Mouse (Mus musculus) intestine, embryonic 15.5 days (tissue): ENCODE results near the gene Foxk1. TPM values are rescaled to one million over a fixed set of nuclear protein-coding genes. Genes with fewer than 3 reads are reported as not detected.

ENCODE experiments used
- ATAC-seq: fragments of 200-750 bp; cut with Nextera tagmentation; 2 replicates; pipeline ENCODE4 v1.8.0; 2017; ENCODE audit warnings: moderate TSS enrichment, moderate library complexity
- H3K27ac ChIP-seq: fragments of 300-500 bp; sonication (generic); 2 replicates; pipeline ENCODE4 v1.5.1; 2015; ENCODE audit warnings: mild to moderate bottlenecking, inconsistent platforms
- H3K27me3 ChIP-seq: fragments of 300-500 bp; sonication (generic); replicated peaks from 2 replicates; pipeline ENCODE4 v1.6.1; 2015; ENCODE audit warnings: inconsistent platforms
- H3K36me3 ChIP-seq: fragments of 300-500 bp; sonication (generic); 2 replicates; pipeline ENCODE4 v1.6.1; 2015; ENCODE audit warnings: inconsistent platforms
- H3K4me1 ChIP-seq: fragments of 300-500 bp; sonication (generic); replicated peaks from 2 replicates; pipeline ENCODE4 v1.6.1; 2015; ENCODE audit warnings: inconsistent platforms
- H3K4me2 ChIP-seq: fragments of 300-500 bp; sonication (generic); replicated peaks from 2 replicates; pipeline ENCODE4 v1.6.1; 2015; ENCODE audit warnings: mild to moderate bottlenecking, inconsistent platforms
- H3K4me3 ChIP-seq: fragments of 300-500 bp; sonication (generic); replicated peaks from 2 replicates; pipeline ENCODE4 v1.5.1; 2015; ENCODE audit warnings: inconsistent platforms
- H3K9ac ChIP-seq: fragments of 300-500 bp; sonication (generic); 2 replicates; pipeline ENCODE4 v1.6.1; 2015; ENCODE audit warnings: inconsistent platforms
- H3K9me3 ChIP-seq: fragments of 300-500 bp; sonication (generic); 2 replicates; pipeline ENCODE4 v1.6.1; 2016; ENCODE audit warnings: inconsistent platforms
- WGBS: fragments of 180-500 bp; shearing (Covaris S2); methylation state at CpG from one replicate; pipeline ENCODE4 v1.1.7; 2015; 5-methylcytosine and 5-hydroxymethylcytosine counted together
- polyA plus RNA-seq: library from polyadenylated mRNA; unstranded; fragments of >200 nt; fragmentation: Nextera tagmentation; extraction: Ambion mirVana; gene quantifications from 2 replicates; pipeline ENCODE4 v1.2.1, GENCODE M21; 2015

The Foxk1 gene
- polyA plus RNA-seq, 1 experiment from 2014 or later, result 5.3 TPM

GRCm38 (mm10) chr5:142458791-142459557 is 57.7 kb downstream of the Foxk1 start:
- Histone ChIP-seq H3K27ac (no peak overlapping the region), H3K4me3 (no peak overlapping the region), H3K4me1 (peaks cover 5% of the 10 kb centered on the region; the same call in 1 of the 2 replicates), H3K9me3 (no peaks in the 10 kb centered on the region), H3K9ac (no peak overlapping the region; the same call in 1 of the 2 replicates), H3K36me3 (peaks cover 22% of the 10 kb centered on the region), H3K27me3 (no peaks in the 10 kb centered on the region), H3K4me2 (no peak overlapping the region)
- ATAC-seq, result no peak
- 83% methylated on average over 17 of the region's 17 CpGs for WGBS

DNA sequence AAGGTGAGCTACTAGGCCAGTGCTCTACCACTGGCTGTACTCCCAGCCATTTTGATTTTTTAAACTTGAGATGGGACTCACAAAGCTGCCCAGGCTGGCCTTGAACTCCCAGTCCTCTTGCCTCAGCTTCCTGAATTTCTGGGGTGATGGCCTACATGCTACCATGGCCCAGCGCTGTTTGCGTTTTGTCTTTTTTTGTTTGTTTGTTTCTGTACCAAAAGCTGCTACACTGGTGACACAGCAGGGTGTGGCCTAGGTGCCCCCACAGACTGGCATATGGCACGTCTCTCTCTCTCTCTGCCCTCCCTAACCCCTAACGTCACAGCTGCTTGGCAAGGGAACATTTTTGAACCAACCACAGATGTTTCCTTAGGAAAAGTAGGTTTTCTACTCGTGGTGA is 58.5 kb downstream of the Foxk1 start:
- no peak overlapping the region for H3K4me3 ChIP-seq

DNA sequence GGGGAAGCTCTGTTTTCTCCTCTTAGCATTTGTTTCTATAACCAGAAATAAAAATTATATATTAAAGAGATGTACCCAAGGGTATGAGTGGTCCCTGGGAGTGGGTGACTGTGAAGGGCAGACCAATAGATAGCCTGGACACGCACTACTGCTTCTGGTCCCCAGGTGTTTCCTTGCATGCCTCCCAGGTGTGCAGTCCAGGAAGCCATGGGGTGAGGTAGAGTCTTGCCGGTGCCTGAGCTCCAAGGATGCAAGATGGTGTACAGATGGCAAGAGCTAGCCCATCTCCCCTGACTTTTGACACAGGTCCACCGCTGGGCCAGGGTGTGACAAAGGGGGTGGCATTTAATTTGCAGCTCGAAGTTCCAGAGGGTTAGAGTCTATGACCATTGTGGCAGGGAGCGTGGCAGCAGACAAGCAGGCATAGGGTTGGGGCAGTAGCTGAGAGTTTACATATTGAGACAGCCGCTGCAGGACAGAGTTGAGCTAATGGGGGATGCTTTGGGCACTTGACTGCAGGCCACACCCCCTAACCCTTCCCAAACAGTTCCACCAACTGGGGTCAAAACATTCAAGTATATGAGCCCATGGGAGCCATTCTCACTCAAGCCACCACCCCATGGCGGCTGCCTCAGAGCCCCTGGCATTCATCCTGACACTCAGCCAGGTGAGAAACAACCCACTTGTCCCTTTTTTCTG is 60.8 kb downstream of the Foxk1 start:
- H3K27ac ChIP-seq, result no peak overlapping the region
- H3K9ac ChIP-seq, result no peak overlapping the region
- H3K4me2 ChIP-seq, result no peak overlapping the region
- H3K9me3 ChIP-seq, result no peaks in the 10 kb centered on the region
- WGBS, result 94% methylated on average over 7 of the region's 7 CpGs
- peaks cover 4% of the 10 kb centered on the region; the same call in 1 of the 2 replicates for H3K36me3 ChIP-seq
- H3K27me3 ChIP-seq, result no peaks in the 10 kb centered on the region
- peaks cover 13% of the 10 kb centered on the region; the same call in 1 of the 2 replicates for H3K4me1 ChIP-seq
- H3K4me3 ChIP-seq, result no peak overlapping the region
- ATAC-seq, result no peak

More for the DNA sequence above, 58.5 kb downstream of the Foxk1 start:
- Histone ChIP-seq H3K36me3 (peaks cover 14% of the 10 kb centered on the region), H3K27ac (no peak overlapping the region), H3K4me1 (peaks cover 10% of the 10 kb centered on the region; the same call in 1 of the 2 replicates), H3K27me3 (no peaks in the 10 kb centered on the region), H3K4me2 (no peak overlapping the region), H3K9ac (no peak overlapping the region), H3K9me3 (no peaks in the 10 kb centered on the region)
- no peak for ATAC-seq
- 75% methylated on average over 5 of the region's 5 CpGs for WGBS

GRCm38 (mm10) chr5:142462641-142462948 is 61.3 kb downstream of the Foxk1 start:
- no peak overlapping the region for H3K27ac ChIP-seq
- no peak for ATAC-seq
- peaks cover 13% of the 10 kb centered on the region; the same call in 1 of the 2 replicates for H3K4me1 ChIP-seq
- H3K27me3 ChIP-seq, result no peaks in the 10 kb centered on the region
- no peak overlapping the region for H3K4me2 ChIP-seq
- no peaks in the 10 kb centered on the region for H3K9me3 ChIP-seq
- no peak overlapping the region for H3K4me3 ChIP-seq
- no peak overlapping the region for H3K9ac ChIP-seq
- no peaks in the 10 kb centered on the region; the same call in 1 of the 2 replicates for H3K36me3 ChIP-seq
- 90% methylated on average over 2 of the region's 2 CpGs for WGBS

DNA sequence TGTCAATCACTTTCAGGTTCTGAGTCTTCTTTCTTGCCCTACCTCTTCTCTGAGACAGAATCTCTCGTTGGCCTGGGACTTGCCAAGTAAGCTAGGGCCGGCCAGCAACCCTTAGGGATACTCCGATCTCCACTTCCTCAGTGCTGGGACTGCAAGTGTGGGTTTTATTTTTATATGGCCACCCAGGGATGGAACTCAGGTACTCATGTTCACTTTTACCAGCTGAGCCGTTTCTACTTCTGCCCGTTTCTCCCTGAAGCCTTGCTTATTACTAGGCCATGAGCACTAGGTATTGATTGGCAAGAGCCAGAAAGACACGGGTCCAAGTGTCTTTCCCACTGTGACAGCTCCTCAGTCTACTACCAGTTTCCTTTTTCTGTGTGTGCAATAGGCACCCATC is 61.7 kb downstream of the Foxk1 start:
- peak overlapping the region; percentile 78; the same call in 1 of the 2 replicates for H3K4me3 ChIP-seq
- no peaks in the 10 kb centered on the region for H3K27me3 ChIP-seq
- H3K27ac ChIP-seq, result peak overlapping the region; percentile 84
- H3K36me3 ChIP-seq, result no peaks in the 10 kb centered on the region; the same call in 1 of the 2 replicates
- peak overlapping the region; percentile 80 for H3K4me2 ChIP-seq
- ATAC-seq, result peak; percentile 8; the same call in 1 of the 2 replicates
- 83% methylated on average over 6 of the region's 6 CpGs for WGBS
- H3K4me1 ChIP-seq, result peaks cover 13% of the 10 kb centered on the region; the same call in 1 of the 2 replicates
- H3K9ac ChIP-seq, result no peak overlapping the region
- no peaks in the 10 kb centered on the region for H3K9me3 ChIP-seq

DNA sequence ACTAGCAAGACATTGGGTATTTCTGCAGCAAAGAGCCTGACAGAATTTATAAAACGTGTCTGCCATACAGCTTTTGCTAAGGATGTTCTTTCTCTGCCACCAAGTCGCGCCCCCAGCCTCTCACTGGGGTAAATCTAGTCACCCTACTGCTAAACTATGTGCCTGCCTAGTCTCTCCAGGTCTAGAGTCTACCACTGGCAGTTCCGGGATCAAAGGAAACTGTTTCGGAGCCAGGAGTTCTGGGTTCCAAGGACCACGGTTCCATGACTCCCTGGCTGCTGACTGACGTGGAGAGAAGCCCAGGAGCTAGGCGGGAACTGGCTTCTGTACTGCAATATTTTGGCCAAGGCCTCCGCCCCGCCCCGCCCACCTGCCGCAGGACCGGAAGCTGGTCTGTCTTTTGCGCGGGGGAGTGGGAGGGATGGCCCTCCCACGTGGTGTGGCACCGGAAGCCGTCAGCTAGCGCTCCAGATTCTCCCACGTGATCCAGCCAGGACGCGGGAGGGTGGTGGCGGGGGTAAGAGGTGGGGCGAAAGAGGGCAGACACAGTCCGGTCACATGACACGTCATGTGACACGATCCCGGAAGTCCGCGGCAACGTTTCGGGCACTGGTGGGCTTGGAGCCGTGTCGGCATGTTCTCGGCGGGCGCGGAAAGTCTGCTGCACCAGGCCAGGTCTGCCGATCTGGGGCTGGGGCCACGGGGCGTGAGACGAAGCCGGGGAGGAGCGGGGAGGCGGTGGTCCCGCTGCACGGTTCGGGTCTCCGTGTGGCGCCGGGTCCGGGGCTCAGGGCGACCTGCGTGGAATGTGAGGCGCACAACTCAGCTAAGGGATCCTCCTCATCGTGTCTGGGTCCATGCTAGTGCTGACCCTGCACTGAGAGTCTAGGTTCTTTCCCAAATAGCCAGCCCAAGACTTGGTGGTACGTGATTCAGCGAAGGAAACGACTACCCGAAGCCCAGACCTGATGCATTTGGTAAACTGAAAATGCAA is 62.5 kb downstream of the Foxk1 start, which contains the start of gene Ap5z1:
Gene Ap5z1, plus strand, starts transcription at position 484 of the 994 bp plus-strand sequence.
- peak within 1 kb of the TSS; percentile 78 for H3K4me3 ChIP-seq
- peaks cover 13% of the 10 kb centered on the region; the same call in 1 of the 2 replicates for H3K4me1 ChIP-seq
- H3K4me2 ChIP-seq, result peak within 1 kb of the TSS; percentile 80
- no peaks in the 10 kb centered on the region for H3K36me3 ChIP-seq
- peak within 1 kb of the TSS; percentile 84 for H3K27ac ChIP-seq
- H3K9me3 ChIP-seq, result no peaks in the 10 kb centered on the region
- H3K27me3 ChIP-seq, result no peaks in the 10 kb centered on the region
- 1% methylated on average over 60 of the region's 60 CpGs for whole genome bisulfite sequencing
- ATAC-seq, result peak; percentile 96
- H3K9ac ChIP-seq, result peak within 1 kb of the TSS; percentile 67

- Histone ChIP-seq H3K9me3 (no peaks in the 10 kb centered on the region), H3K27ac (no peak overlapping the region), H3K4me1 (peaks cover 10% of the 10 kb centered on the region; the same call in 1 of the 2 replicates), H3K4me2 (no peak overlapping the region), H3K9ac (no peak overlapping the region), H3K36me3 (peaks cover 10% of the 10 kb centered on the region; the same call in 1 of the 2 replicates), H3K27me3 (no peaks in the 10 kb centered on the region), H3K4me3 (no peak overlapping the region)
- ATAC-seq, result no peak
- WGBS, result 95% methylated on average over 13 of the region's 13 CpGs
These were observed 67.1 kb downstream of the Foxk1 start for GRCm38 (mm10) chr5:142468375-142468774.

GRCm38 (mm10) chr5:142469796-142470195 is 68.5 kb downstream of the Foxk1 start:
- H3K4me2 ChIP-seq, result no peak overlapping the region
- no peak overlapping the region for H3K4me3 ChIP-seq
- H3K27ac ChIP-seq, result no peak overlapping the region
- 85% methylated on average over 11 of the region's 11 CpGs for WGBS
- peaks cover 3% of the 10 kb centered on the region; the same call in 1 of the 2 replicates for H3K4me1 ChIP-seq
- ATAC-seq, result no peak
- H3K36me3 ChIP-seq, result peaks cover 10% of the 10 kb centered on the region; the same call in 1 of the 2 replicates
- H3K9me3 ChIP-seq, result no peaks in the 10 kb centered on the region
- no peaks in the 10 kb centered on the region for H3K27me3 ChIP-seq
- no peak overlapping the region for H3K9ac ChIP-seq

DNA sequence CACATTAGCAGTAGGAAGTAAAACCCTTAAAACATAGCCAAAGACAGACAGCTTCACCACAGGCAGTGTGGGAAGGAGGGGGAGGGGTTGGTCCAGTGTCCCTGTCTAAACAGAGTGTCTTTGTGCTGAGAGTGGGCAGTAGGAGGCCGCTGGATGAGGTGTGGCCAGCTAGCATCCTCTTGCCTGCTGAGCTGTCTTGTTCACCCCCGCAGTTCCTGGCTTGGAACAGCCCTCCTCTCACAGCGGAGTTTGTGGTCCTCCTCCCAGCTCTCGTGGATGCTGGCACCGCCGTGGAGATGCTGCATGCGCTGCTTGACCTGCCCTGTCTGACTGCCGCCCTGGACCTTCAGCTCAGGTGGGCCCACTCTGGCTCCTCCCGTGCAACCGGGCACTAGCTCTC is 72.4 kb downstream of the Foxk1 start:
- Histone ChIP-seq H3K4me1 (no peaks in the 10 kb centered on the region), H3K27me3 (no peaks in the 10 kb centered on the region), H3K4me3 (no peak overlapping the region), H3K27ac (no peak overlapping the region), H3K9me3 (no peaks in the 10 kb centered on the region), H3K4me2 (no peak overlapping the region), H3K36me3 (peaks cover 10% of the 10 kb centered on the region; the same call in 1 of the 2 replicates), H3K9ac (no peak overlapping the region)
- WGBS, result 67% methylated on average over 10 of the region's 10 CpGs
- ATAC-seq, result no peak

DNA sequence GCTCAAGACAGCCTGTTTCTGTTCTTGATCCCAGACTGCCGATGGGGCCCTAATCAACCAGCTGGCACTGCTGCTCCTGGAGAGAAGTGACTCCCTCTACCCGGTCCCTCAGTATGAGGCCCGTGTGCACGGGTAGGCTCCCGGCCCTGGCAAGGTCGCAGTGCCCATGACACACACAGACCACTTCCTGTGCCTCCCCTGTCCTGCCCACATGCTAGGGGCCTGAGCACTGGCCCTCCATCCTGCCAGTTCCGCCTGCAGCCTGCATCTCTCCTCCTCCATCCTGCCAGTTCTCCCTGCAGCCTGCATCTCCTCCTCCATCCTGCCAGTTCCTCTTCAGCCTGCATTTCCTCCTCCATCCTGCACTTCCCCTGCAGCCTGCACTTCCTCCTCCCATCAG is 74.4 kb downstream of the Foxk1 start:
- H3K4me3 ChIP-seq, result no peak overlapping the region
- peaks cover 5% of the 10 kb centered on the region; the same call in 1 of the 2 replicates for H3K4me1 ChIP-seq
- ATAC-seq, result no peak
- no peak overlapping the region for H3K4me2 ChIP-seq
- 75% methylated on average over 7 of the region's 7 CpGs for WGBS
- no peaks in the 10 kb centered on the region for H3K9me3 ChIP-seq
- 0 out of 2 replicates have a peak, but pooled peaks cover 4% of the 10 kb centered on the region for H3K36me3 ChIP-seq
- H3K27me3 ChIP-seq, result no peaks in the 10 kb centered on the region
- H3K27ac ChIP-seq, result no peak overlapping the region
- no peak overlapping the region for H3K9ac ChIP-seq

DNA sequence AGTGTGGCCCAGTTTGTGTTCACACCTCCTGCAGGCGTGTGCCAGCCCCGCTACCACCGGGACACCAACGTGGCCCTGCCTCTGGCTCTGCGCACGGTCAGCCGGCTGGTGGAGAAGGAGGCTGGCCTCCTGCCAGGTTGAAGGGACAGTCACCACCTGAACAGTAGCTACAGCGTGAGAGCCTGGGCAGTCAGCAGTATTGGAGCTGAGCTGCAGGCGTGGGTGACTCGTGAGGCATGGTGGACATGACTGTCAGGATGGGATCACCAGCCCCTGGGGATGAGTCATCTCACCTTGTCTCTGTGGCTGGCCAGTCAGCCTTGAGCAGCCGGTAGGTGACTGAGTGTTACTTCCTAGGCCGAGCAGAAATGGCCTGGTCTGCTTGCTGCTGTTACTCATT is 76.0 kb downstream of the Foxk1 start:
- H3K4me2 ChIP-seq, result no peak overlapping the region
- WGBS, result 84% methylated on average over 12 of the region's 12 CpGs

More for the DNA sequence above, 76.0 kb downstream of the Foxk1 start:
- Histone ChIP-seq H3K9ac (no peak overlapping the region), H3K9me3 (no peaks in the 10 kb centered on the region), H3K4me1 (peaks cover 9% of the 10 kb centered on the region; the same call in 1 of the 2 replicates), H3K27me3 (no peaks in the 10 kb centered on the region), H3K36me3 (0 out of 2 replicates have a peak, but pooled peaks cover 2% of the 10 kb centered on the region), H3K4me3 (no peak overlapping the region), H3K27ac (no peak overlapping the region)
- ATAC-seq, result no peak
